Mouse (Mus musculus) myocyte (in vitro differentiated cells): ENCODE measurements at regions not wholly inside any gene's neighbourhood (a gene's known extent, or its start where the extent isn't known, plus 50 kb on each side); places are given as distances from the start of the nearest gene placed in this dataset.

Experiments used
- H3K27me3 ChIP-seq: one replicate; pipeline ENCODE4 v1.6.1; 2011; ENCODE audit not compliant: control insufficient read depth, insufficient read depth, insufficient read length
- H3K36me3 ChIP-seq: one replicate; pipeline ENCODE4 v1.6.1; 2011; ENCODE audit not compliant: control insufficient read depth, insufficient read depth
- H3K4me2 ChIP-seq: one replicate; pipeline ENCODE4 v1.6.1; 2011; ENCODE audit warnings: low read depth, control low read depth
- H3K4me3 ChIP-seq: one replicate; pipeline ENCODE4 v1.5.1; 2011; ENCODE audit warnings: mild to moderate bottlenecking, control low read depth, moderate library complexity
- H3K79me2 ChIP-seq: one replicate; pipeline ENCODE4 v1.6.1; 2011; ENCODE audit not compliant: control insufficient read depth, insufficient read depth
- H3ac ChIP-seq: one replicate; pipeline ENCODE4 v1.6.1; 2011; ENCODE audit not compliant: control insufficient read depth, insufficient read length
- CEBPB ChIP-seq: IDR thresholded peaks from 2 replicates; pipeline ENCODE4 v1.6.1; 2011; ENCODE audit warnings: mild to moderate bottlenecking, moderate library complexity; ENCODE audit not compliant: poor library complexity, insufficient read depth, severe bottlenecking
- E2F4 ChIP-seq: IDR thresholded peaks from one replicate; pipeline ENCODE4 v1.6.1; 2011; ENCODE audit warnings: mild to moderate bottlenecking, control low read depth, moderate library complexity; ENCODE audit not compliant: insufficient read depth
- MAX ChIP-seq: IDR thresholded peaks from one replicate; pipeline ENCODE4 v1.6.1; 2011; ENCODE audit warnings: low read depth, mild to moderate bottlenecking, control low read depth
- MYOD1 ChIP-seq, 3 experiments: IDR thresholded peaks; one replicate each; pipeline ENCODE4 v1.6.1; 2011; ENCODE audit warnings: control low read depth in 2 of 3, low read depth in 2 of 3, mild to moderate bottlenecking in 2 of 3, moderate library complexity in 1 of 3; ENCODE audit not compliant: insufficient read length in 2 of 3, control insufficient read depth in 1 of 3
- MYOG ChIP-seq, 3 experiments: IDR thresholded peaks; one replicate each; pipeline ENCODE4 v1.6.1; 2011; ENCODE audit warnings: control low read depth in 2 of 3, low read depth in 2 of 3, mild to moderate bottlenecking in 2 of 3; ENCODE audit not compliant: insufficient read length in 2 of 3, control insufficient read depth in 1 of 3, insufficient read depth in 1 of 3
- POLR2A ChIP-seq: IDR thresholded peaks from one replicate; pipeline ENCODE4 v1.6.1; 2011; ENCODE audit warnings: low read depth, mild to moderate bottlenecking, control low read depth, moderate library complexity; ENCODE audit not compliant: insufficient read length
- POLR2AphosphoS2 ChIP-seq: IDR thresholded peaks from one replicate; pipeline ENCODE4 v1.6.1; 2011; ENCODE audit warnings: low read depth, control low read depth; ENCODE audit not compliant: insufficient read length
- REST ChIP-seq: IDR thresholded peaks from one replicate; pipeline ENCODE4 v1.6.1; 2011; ENCODE audit warnings: mild to moderate bottlenecking, control low read depth, moderate library complexity; ENCODE audit not compliant: insufficient read depth, insufficient read length
- SRF ChIP-seq: IDR thresholded peaks from one replicate; pipeline ENCODE4 v1.6.1; 2011; ENCODE audit warnings: low read depth; ENCODE audit not compliant: control insufficient read depth, insufficient read length
- TCF12 ChIP-seq: IDR thresholded peaks from one replicate; pipeline ENCODE4 v1.6.1; 2011; ENCODE audit warnings: mild to moderate bottlenecking, control low read depth; ENCODE audit not compliant: poor library complexity, insufficient read depth, severe bottlenecking
- TCF3 ChIP-seq: IDR thresholded peaks from one replicate; pipeline ENCODE4 v1.6.1; 2011; ENCODE audit warnings: low read depth, control low read depth; ENCODE audit not compliant: insufficient read length
- USF1 ChIP-seq: IDR thresholded peaks from one replicate; pipeline ENCODE4 v1.6.1; 2011; ENCODE audit warnings: low read depth, mild to moderate bottlenecking, control low read depth, moderate library complexity

DNA sequence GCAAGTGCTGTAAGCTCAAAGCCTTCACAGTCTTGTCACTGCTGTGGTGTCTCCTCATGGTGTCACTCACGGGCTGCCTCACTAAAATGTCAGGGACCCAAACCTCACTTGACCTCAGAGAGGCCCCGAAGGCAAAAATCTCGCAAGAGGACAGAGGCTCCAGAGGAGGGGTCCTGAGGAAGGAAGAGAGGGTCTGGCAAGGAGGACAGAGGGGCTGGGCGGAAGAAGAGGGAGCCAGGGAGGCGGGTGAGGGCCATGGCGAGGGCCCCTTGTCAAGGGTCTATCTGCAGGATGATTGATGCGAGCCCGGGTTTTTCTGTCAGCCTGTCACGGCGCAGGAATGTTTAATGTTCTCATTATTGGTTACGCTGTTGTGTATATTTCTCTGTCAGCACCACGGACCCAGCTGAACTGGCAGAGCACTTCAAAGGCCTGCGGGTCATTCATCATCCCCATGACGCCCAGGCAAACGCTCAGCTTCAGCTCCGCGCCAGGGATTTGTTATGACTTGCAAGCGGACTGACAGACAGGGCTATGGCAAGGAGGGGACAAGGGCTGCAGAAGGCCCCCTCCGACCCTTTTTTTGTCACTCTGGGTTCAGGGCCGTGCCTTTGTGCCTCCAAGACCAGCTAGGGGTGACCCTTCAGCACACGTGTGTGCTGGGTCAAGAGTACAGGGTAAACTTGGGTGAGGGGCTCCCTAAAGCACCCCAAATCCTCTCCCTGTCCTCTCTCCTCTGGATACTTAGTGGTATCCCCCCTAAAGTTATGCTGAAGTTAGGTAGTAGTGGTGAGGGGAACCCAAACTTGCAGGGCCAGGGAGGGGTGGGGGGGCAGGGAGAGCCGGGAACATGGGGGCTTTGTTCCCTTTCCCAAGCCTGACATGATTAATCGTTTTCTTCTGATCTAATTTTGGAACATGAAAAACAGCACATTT lies 55.1 kb upstream of the Comtd1 start:
- no peak overlapping the region for H3K4me2 ChIP-seq
- H3K79me2 ChIP-seq: no peaks in the 10 kb centered on the region
- H3K27me3 ChIP-seq: peaks cover 14% of the 10 kb centered on the region
- H3K4me3 ChIP-seq: no peak overlapping the region
- H3ac ChIP-seq: no peak overlapping the region
- TF ChIP-seq MYOG (IDR thresholded peaks at IDR 0.05; ENCODE audit: control insufficient read depth in 1 of 3, insufficient read depth in 1 of 3, insufficient read length in 2 of 3, low read depth in 2 of 3): no peak
- TF ChIP-seq E2F4: no peak
- no peak for TF ChIP-seq USF1
- TF ChIP-seq TCF3: no peak
- TF ChIP-seq POLR2A: no peak
- TF ChIP-seq REST: no peak
- no peak for TF ChIP-seq MYOD1 (IDR thresholded peaks at IDR 0.05; ENCODE audit: control insufficient read depth in 1 of 3, insufficient read length in 2 of 3, low read depth in 2 of 3)
- no peak for TF ChIP-seq POLR2AphosphoS2
- no peaks in the 10 kb centered on the region for H3K36me3 ChIP-seq

DNA sequence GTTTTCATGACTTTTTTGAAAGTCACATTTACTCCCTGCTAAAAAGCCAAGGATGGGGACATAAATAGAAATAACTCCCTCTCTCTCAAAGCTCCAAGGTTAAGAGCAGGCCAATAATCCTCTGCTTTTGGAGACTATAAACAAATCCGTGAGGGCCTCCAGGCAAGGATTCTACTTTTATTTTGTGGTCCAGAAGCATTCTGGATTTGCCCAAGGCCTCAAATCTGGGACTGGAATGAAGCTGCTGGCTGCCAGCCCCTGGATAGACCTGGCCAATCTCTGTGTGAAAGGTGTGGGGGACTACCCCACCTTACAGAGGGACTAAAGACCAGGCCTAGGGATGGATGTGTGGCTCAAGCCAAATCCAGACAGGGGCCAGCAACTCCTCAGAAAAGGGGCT lies 54.1 kb upstream of the Comtd1 start:
- H3K79me2 ChIP-seq: no peaks in the 10 kb centered on the region
- H3K36me3 ChIP-seq: no peaks in the 10 kb centered on the region
- H3K4me3 ChIP-seq: no peak overlapping the region
- no peak overlapping the region for H3ac ChIP-seq
- peaks cover 14% of the 10 kb centered on the region for H3K27me3 ChIP-seq
- no peak for TF ChIP-seq E2F4
- TF ChIP-seq MYOD1 (IDR thresholded peaks at IDR 0.05; ENCODE audit: control insufficient read depth in 1 of 3, insufficient read length in 2 of 3, low read depth in 2 of 3): no peak
- TF ChIP-seq CEBPB: no peak
- TF ChIP-seq POLR2A: no peak
- TF ChIP-seq SRF: no peak
- no peak overlapping the region for H3K4me2 ChIP-seq

DNA sequence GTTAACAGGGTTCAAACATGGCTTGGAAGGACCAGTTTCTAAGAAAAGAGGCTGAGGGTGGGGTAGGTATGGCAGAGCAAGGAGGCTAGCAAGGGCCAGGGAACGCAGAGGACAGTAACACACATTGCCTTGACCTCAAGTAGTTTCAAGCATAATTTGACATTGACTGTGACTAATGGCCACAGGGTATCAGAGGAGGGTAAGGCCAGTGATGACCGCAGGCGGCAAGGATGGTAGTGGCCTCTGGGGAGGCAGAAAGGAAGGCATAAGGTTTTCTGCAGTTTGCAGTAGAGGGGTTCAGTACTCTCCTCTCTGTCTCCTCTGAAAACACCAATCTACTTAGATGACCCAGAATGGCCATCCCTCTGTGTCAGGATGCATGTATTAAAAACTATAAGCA lies 53.7 kb upstream of the Comtd1 start:
- Histone ChIP-seq H3K27me3 (peaks cover 14% of the 10 kb centered on the region), H3K36me3 (no peaks in the 10 kb centered on the region), H3K4me2 (no peak overlapping the region), H3K4me3 (no peak overlapping the region), H3ac (no peak overlapping the region), H3K79me2 (no peaks in the 10 kb centered on the region)
- TF ChIP-seq POLR2A: no peak
- TF ChIP-seq TCF12: no peak
- TF ChIP-seq POLR2AphosphoS2: no peak
- no peak for TF ChIP-seq CEBPB
- no peak for TF ChIP-seq MAX
- TF ChIP-seq MYOD1 (IDR thresholded peaks at IDR 0.05; ENCODE audit: control insufficient read depth in 1 of 3, insufficient read length in 2 of 3, low read depth in 2 of 3): no peak
- TF ChIP-seq E2F4: no peak
- TF ChIP-seq MYOG (IDR thresholded peaks at IDR 0.05; ENCODE audit: control insufficient read depth in 1 of 3, insufficient read depth in 1 of 3, insufficient read length in 2 of 3, low read depth in 2 of 3): no peak
- no peak for TF ChIP-seq TCF3
- no peak for TF ChIP-seq REST
- no peak for TF ChIP-seq SRF

DNA sequence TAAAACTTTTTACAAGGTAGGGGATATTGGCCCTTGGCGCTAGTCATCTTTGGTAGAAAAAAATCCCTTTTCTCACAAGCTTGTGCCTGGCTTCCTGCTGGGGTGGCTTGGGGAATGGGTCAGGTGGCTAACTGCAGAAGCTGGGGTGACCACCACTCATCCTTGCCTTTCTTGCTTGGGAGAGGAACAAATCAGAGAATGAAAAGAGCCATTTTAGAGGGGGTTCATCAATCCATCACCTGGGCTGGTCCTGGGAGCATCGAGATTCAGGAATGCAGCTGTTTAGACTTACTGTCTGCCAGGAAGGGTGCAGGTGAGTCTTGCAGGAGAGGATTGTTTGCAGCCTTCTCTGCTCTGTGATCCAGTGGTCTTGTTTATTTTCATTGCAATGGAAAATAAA lies 52.2 kb upstream of the Comtd1 start:
- no peaks in the 10 kb centered on the region for H3K36me3 ChIP-seq
- TF ChIP-seq POLR2AphosphoS2 (no peak), POLR2A (no peak), E2F4 (no peak), TCF12 (no peak), MYOD1 (IDR thresholded peaks at IDR 0.05; ENCODE audit: control insufficient read depth in 1 of 3, insufficient read length in 2 of 3, low read depth in 2 of 3) (no peak), MYOG (IDR thresholded peaks at IDR 0.05; ENCODE audit: control insufficient read depth in 1 of 3, insufficient read depth in 1 of 3, insufficient read length in 2 of 3, low read depth in 2 of 3) (no peak), REST (no peak), CEBPB (no peak), TCF3 (no peak), MAX (no peak), USF1 (no peak), SRF (no peak)

DNA sequence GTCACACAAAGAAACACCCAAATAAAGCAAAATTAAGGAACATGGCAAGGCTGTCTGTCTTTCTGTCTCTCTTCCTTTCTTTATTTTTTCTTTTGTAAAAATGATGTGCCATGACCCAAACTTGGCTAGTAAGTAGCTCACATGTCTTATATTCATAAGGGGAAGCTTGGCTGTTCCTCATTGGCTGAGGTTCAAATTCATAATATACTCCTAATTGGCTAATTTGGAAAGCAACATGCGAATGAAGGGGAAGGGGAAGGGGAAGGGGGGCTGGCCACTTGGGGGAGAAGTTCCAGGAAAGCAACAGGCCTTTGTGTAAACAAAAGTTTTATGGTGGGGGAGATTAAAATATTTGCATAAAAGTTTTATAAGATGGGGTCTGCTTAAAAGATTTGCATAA lies 51.7 kb upstream of the Comtd1 start:
- no peak overlapping the region for H3ac ChIP-seq
- no peak overlapping the region for H3K4me2 ChIP-seq
- no peak overlapping the region for H3K4me3 ChIP-seq
- H3K27me3 ChIP-seq: peaks cover 14% of the 10 kb centered on the region
- H3K79me2 ChIP-seq: no peaks in the 10 kb centered on the region
- no peaks in the 10 kb centered on the region for H3K36me3 ChIP-seq
- TF ChIP-seq USF1: no peak
- no peak for TF ChIP-seq TCF12
- TF ChIP-seq MYOG (IDR thresholded peaks at IDR 0.05; ENCODE audit: control insufficient read depth in 1 of 3, insufficient read depth in 1 of 3, insufficient read length in 2 of 3, low read depth in 2 of 3): no peak
- no peak for TF ChIP-seq POLR2AphosphoS2
- no peak for TF ChIP-seq CEBPB
- TF ChIP-seq MYOD1 (IDR thresholded peaks at IDR 0.05; ENCODE audit: control insufficient read depth in 1 of 3, insufficient read length in 2 of 3, low read depth in 2 of 3): no peak
- TF ChIP-seq SRF: no peak
- no peak for TF ChIP-seq REST
- TF ChIP-seq MAX: no peak
- TF ChIP-seq E2F4: no peak
- no peak for TF ChIP-seq POLR2A
- no peak for TF ChIP-seq TCF3

More for the DNA sequence above, 52.2 kb upstream of the Comtd1 start:
- Histone ChIP-seq H3K27me3 (peaks cover 14% of the 10 kb centered on the region), H3ac (no peak overlapping the region), H3K79me2 (no peaks in the 10 kb centered on the region), H3K4me3 (no peak overlapping the region), H3K4me2 (no peak overlapping the region)
